Mouse (Mus musculus): ENCODE measurements at regions not wholly inside any gene's neighbourhood (a gene's known extent, or its start where the extent isn't known, plus 50 kb on each side); places are given as distances from the start of the nearest gene placed in this dataset.
A peak's percentile ranks its signal among the peaks of the same experiment; 100 is the strongest.

DNA sequence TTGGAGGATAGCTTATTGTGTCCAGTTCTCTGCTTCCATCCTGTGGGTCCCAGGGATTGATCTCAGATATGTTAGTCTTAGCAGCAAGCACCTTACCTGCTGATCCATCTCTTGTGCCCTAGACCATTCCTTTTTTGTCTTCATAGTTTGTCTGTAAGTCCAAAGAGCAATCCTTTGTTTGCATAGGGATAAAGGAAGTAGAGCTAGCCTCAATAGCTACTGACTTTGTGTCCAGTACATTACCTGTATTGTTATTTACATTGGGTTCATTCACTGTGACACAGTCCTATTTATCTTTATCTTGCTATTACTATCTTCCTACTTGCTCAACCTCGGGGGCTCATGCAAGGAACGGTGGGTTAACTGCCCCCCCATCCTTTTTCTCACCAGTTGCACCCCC, 196.2 kb downstream of the Nucb2 start:
- Histone ChIP-seq H3K4me2 (replicated peaks) (no peak overlapping the region), H3K36me3 (no peaks in the 10 kb centered on the region), H3K9me3 (no peaks in the 10 kb centered on the region), H3K27ac (no peak overlapping the region), H3K27me3 (no peaks in the 10 kb centered on the region), H3K4me1 (0 out of 2 replicates have a peak, but pooled peaks cover 4% of the 10 kb centered on the region), H3K9ac (no peak overlapping the region), H3K4me3 (no peak overlapping the region)
- no peak for ATAC-seq (ENCODE audit: insufficient number of reproducible peaks, insufficient read depth, low FRiP score, low TSS enrichment)
- WGBS, result 87% methylated on average over 2 of the region's 2 CpGs

DNA sequence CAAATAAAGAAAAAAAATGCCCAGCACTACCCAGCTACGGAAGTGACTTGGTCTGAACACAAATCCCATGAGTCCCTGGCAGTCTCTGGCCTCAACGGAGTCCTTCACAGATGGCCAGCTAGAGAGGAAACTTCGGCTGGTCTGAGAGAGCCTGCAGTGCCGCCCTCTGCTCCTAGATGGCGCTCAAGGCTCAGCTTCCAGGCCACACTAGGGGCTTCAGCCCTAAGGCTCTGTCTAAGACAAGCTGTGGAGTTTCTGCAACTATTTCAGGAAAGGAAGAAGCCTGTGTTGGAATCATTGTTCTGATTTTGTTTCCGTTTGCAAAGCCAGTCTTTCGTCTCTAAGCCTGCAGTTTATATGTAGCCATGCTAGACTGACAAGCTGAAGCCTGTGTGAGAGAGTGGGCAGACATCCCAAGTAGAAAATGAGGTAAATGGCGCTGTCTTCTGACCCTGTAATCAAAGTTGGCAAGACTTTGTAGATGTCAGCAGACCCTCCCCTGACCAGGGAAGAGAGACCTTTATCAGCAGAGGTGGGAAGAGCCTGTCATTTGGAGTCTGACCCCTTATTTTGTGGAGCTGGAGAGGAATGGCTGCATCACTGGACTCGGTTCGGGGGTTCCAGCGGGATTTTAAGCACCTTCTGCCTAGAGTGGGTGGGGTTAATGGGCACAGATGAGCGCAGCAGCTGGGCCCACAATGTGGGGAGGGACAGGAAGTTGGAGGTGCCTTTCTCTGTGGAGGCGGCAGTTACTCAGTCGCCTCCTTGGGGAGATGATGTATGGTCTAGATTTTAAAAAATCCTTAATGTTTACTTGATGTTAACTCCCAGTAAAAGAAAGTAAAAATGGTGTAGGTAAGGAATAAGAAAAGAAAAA, 197.5 kb downstream of the Nucb2 start:
- Histone ChIP-seq H3K9me3 (0 out of 2 replicates have a peak, but pooled peaks cover 3% of the 10 kb centered on the region), H3K4me2 (replicated peaks) (no peak overlapping the region), H3K27me3 (no peaks in the 10 kb centered on the region), H3K36me3 (no peaks in the 10 kb centered on the region), H3K4me1 (0 out of 2 replicates have a peak, but pooled peaks cover 4% of the 10 kb centered on the region), H3K4me3 (no peak overlapping the region), H3K9ac (no peak overlapping the region), H3K27ac (no peak overlapping the region)
- ATAC-seq (ENCODE audit: insufficient number of reproducible peaks, insufficient read depth, low FRiP score, low TSS enrichment), result 0 out of 2 replicates have a peak, but pooled peaks have one; percentile 44
- WGBS, result 42% methylated on average over 14 of the region's 14 CpGs

DNA sequence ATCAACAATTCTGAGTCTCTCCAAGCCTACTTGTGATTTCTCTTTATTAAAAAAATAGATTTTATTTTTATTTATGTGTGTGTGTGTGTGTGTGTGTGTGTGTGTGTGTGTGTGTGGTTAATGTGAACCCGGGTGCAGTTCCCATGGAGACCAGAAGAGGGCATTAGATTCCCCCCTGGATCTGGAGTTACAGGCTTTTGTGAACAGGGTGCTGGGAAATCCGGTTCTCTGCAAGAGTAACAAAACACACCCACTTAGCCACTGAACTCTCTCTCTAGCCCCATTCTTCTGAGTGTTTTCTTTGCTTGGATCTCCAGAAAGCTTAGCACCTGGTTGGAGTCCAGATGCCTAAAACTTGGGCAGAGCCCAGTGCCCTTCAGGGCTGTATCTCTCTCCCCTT, 198.4 kb downstream of the Nucb2 start:
- H3K9ac ChIP-seq, result no peak overlapping the region
- H3K4me2 ChIP-seq (replicated peaks), result no peak overlapping the region
- WGBS, result 83% methylated on average over 2 of the region's 2 CpGs
- H3K27me3 ChIP-seq, result no peaks in the 10 kb centered on the region
- no peak overlapping the region for H3K27ac ChIP-seq
- H3K9me3 ChIP-seq, result 0 out of 2 replicates have a peak, but pooled peaks cover 3% of the 10 kb centered on the region
- H3K4me1 ChIP-seq, result 0 out of 2 replicates have a peak, but pooled peaks cover 4% of the 10 kb centered on the region
- H3K36me3 ChIP-seq, result no peaks in the 10 kb centered on the region
- no peak for ATAC-seq (ENCODE audit: insufficient number of reproducible peaks, insufficient read depth, low FRiP score, low TSS enrichment)
- no peak overlapping the region for H3K4me3 ChIP-seq

GRCm38 (mm10) chr7:116711541-116711940, 207.4 kb downstream of the Nucb2 start:
- H3K9me3 ChIP-seq, result no peaks in the 10 kb centered on the region
- no peak overlapping the region for H3K4me2 ChIP-seq (replicated peaks)
- H3K36me3 ChIP-seq, result no peaks in the 10 kb centered on the region
- no peak overlapping the region for H3K27ac ChIP-seq
- no peak overlapping the region for H3K4me3 ChIP-seq
- no peak for ATAC-seq (ENCODE audit: insufficient number of reproducible peaks, insufficient read depth, low FRiP score, low TSS enrichment)
- H3K9ac ChIP-seq, result no peak overlapping the region
- 91% methylated on average over 2 of the region's 2 CpGs for WGBS
- no peaks in the 10 kb centered on the region for H3K27me3 ChIP-seq
- no peaks in the 10 kb centered on the region for H3K4me1 ChIP-seq

GRCm38 (mm10) chr7:116713200-116713599, 209.0 kb downstream of the Nucb2 start:
- H3K36me3 ChIP-seq, result no peaks in the 10 kb centered on the region
- no peaks in the 10 kb centered on the region for H3K4me1 ChIP-seq
- H3K27me3 ChIP-seq, result no peaks in the 10 kb centered on the region
- H3K27ac ChIP-seq, result no peak overlapping the region
- H3K9me3 ChIP-seq, result no peaks in the 10 kb centered on the region
- no peak for ATAC-seq (ENCODE audit: insufficient number of reproducible peaks, insufficient read depth, low FRiP score, low TSS enrichment)
- H3K4me3 ChIP-seq, result no peak overlapping the region
- WGBS, result 79% methylated on average over 8 of the region's 8 CpGs
- H3K4me2 ChIP-seq (replicated peaks), result no peak overlapping the region
- H3K9ac ChIP-seq, result no peak overlapping the region

GRCm38 (mm10) chr7:116715234-116716046, 211.3 kb downstream of the Nucb2 start:
- Histone ChIP-seq H3K9me3 (no peaks in the 10 kb centered on the region), H3K27me3 (no peaks in the 10 kb centered on the region), H3K4me3 (no peak overlapping the region), H3K4me2 (replicated peaks) (no peak overlapping the region), H3K9ac (no peak overlapping the region), H3K36me3 (no peaks in the 10 kb centered on the region), H3K27ac (no peak overlapping the region), H3K4me1 (no peaks in the 10 kb centered on the region)
- no peak for ATAC-seq (ENCODE audit: insufficient number of reproducible peaks, insufficient read depth, low FRiP score, low TSS enrichment)
- 61% methylated on average over 10 of the region's 10 CpGs for WGBS

GRCm38 (mm10) chr7:116728379-116728778, 224.2 kb downstream of the Nucb2 start:
- ATAC-seq (ENCODE audit: insufficient number of reproducible peaks, insufficient read depth, low FRiP score, low TSS enrichment), result no peak
- Histone ChIP-seq H3K27me3 (no peaks in the 10 kb centered on the region), H3K4me3 (no peak overlapping the region), H3K27ac (no peak overlapping the region), H3K36me3 (no peaks in the 10 kb centered on the region), H3K4me2 (replicated peaks) (no peak overlapping the region), H3K9me3 (no peaks in the 10 kb centered on the region), H3K9ac (no peak overlapping the region), H3K4me1 (peaks cover 15% of the 10 kb centered on the region)
- WGBS, result 31% methylated on average over 2 of the region's 2 CpGs

GRCm38 (mm10) chr7:116729795-116730194, 225.6 kb downstream of the Nucb2 start:
- Histone ChIP-seq H3K27ac (no peak overlapping the region), H3K36me3 (no peaks in the 10 kb centered on the region), H3K9me3 (no peaks in the 10 kb centered on the region), H3K4me3 (no peak overlapping the region), H3K9ac (no peak overlapping the region), H3K4me2 (replicated peaks) (no peak overlapping the region), H3K27me3 (no peaks in the 10 kb centered on the region), H3K4me1 (peaks cover 15% of the 10 kb centered on the region)
- no peak for ATAC-seq (ENCODE audit: insufficient number of reproducible peaks, insufficient read depth, low FRiP score, low TSS enrichment)
- WGBS, result 19% methylated on average over 4 of the region's 4 CpGs

GRCm38 (mm10) chr7:116735676-116736075, 231.5 kb downstream of the Nucb2 start:
- Histone ChIP-seq H3K9ac (no peak overlapping the region), H3K4me3 (no peak overlapping the region), H3K4me1 (no peaks in the 10 kb centered on the region), H3K4me2 (replicated peaks) (no peak overlapping the region), H3K27ac (no peak overlapping the region), H3K9me3 (no peaks in the 10 kb centered on the region), H3K36me3 (no peaks in the 10 kb centered on the region), H3K27me3 (no peaks in the 10 kb centered on the region)
- no peak for ATAC-seq (ENCODE audit: insufficient number of reproducible peaks, insufficient read depth, low FRiP score, low TSS enrichment)
- WGBS, result 57% methylated on average over 3 of the region's 3 CpGs

DNA sequence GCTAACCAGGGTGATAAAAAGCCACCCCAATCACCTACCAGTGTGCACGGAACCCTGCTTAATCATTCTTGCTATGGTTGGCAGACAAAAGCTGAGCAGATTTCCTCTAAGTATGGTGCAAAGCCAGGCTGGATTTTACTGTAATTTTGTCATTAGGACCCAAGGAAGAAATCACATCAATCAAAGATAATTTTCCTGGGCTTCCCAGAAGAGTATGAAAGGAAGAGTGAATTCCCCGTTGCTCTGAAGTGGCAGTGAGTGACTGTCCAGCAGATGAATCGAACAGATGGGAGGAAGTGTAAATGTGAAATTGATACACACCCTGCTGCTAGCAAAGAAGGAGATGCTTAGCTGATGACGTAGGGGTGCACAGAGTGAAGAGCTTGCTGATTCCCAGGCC, 232.2 kb downstream of the Nucb2 start:
- no peaks in the 10 kb centered on the region for H3K36me3 ChIP-seq
- H3K27ac ChIP-seq, result no peak overlapping the region
- no peak overlapping the region for H3K4me3 ChIP-seq
- H3K27me3 ChIP-seq, result no peaks in the 10 kb centered on the region
- no peaks in the 10 kb centered on the region for H3K4me1 ChIP-seq
- no peak overlapping the region for H3K4me2 ChIP-seq (replicated peaks)
- H3K9me3 ChIP-seq, result no peaks in the 10 kb centered on the region
- 59% methylated on average over 4 of the region's 4 CpGs for WGBS
- no peak overlapping the region for H3K9ac ChIP-seq
- no peak for ATAC-seq (ENCODE audit: insufficient number of reproducible peaks, insufficient read depth, low FRiP score, low TSS enrichment)

GRCm38 (mm10) chr7:116738009-116738408, 233.8 kb downstream of the Nucb2 start:
- Histone ChIP-seq H3K27me3 (no peaks in the 10 kb centered on the region), H3K27ac (no peak overlapping the region), H3K4me1 (no peaks in the 10 kb centered on the region), H3K9me3 (no peaks in the 10 kb centered on the region), H3K4me2 (replicated peaks) (no peak overlapping the region), H3K9ac (no peak overlapping the region), H3K36me3 (no peaks in the 10 kb centered on the region), H3K4me3 (no peak overlapping the region)
- ATAC-seq (ENCODE audit: insufficient number of reproducible peaks, insufficient read depth, low FRiP score, low TSS enrichment), result no peak
- WGBS, result 91% methylated on average over 4 of the region's 4 CpGs

DNA sequence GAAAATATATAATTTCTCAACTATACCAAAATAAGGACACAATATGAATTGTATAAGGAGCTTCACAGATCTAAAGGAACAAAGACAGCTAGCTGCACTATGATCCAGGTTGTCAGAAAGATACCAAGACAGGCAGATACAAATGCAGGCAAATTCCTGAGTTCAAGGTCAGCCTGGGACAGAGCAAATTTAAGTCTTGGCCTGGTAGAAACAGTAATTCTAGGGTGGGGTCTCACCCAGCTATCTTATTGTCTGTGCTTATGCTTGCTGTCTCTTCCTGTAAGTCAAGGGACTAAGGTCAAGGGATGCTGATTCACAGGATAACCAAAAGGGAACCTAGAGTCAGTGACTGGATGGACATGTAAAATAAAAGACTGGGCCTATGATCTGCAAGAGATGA, 250.4 kb downstream of the Nucb2 start:
- Histone ChIP-seq H3K4me2 (replicated peaks) (no peak overlapping the region), H3K36me3 (no peaks in the 10 kb centered on the region), H3K9ac (no peak overlapping the region), H3K27me3 (no peaks in the 10 kb centered on the region), H3K9me3 (no peaks in the 10 kb centered on the region), H3K27ac (no peak overlapping the region), H3K4me3 (no peak overlapping the region), H3K4me1 (no peaks in the 10 kb centered on the region)
- ATAC-seq (ENCODE audit: insufficient number of reproducible peaks, insufficient read depth, low FRiP score, low TSS enrichment), result no peak
